Mouse (Mus musculus) lung, adult 2 months (tissue): ENCODE results near the gene Foxq1.

ENCODE experiments used
- CTCF ChIP-seq: fragments of 200-500 bp; IDR thresholded peaks from 2 replicates; pipeline ENCODE4 v1.5.1; 2011; ENCODE audit warnings: mild to moderate bottlenecking, low read length, control low read depth; ENCODE audit not compliant: insufficient read depth
- POLR2A ChIP-seq: fragments of 200-500 bp; IDR thresholded peaks from 2 replicates; pipeline ENCODE4 v1.6.1; 2011; ENCODE audit warnings: low read depth, mild to moderate bottlenecking, control low read depth, low read length, borderline replicate concordance; ENCODE audit errors: extremely low read depth

GRCm38 (mm10) chr13:31556964-31557767, 1.2 kb downstream of the Foxq1 start:
- TF ChIP-seq CTCF = no peak
- no peak for TF ChIP-seq POLR2A
